Mouse (Mus musculus) urinary bladder, postnatal 25 days (tissue): ENCODE data around the gene Usp12.

Experiments
- DNase-seq: peaks from one replicate; pipeline ENCODE4 v3.0.0; 2022; ENCODE audit warnings: low spot score

Usp12 gene

GRCm38 (mm10) chr5:146692361-146692975, 102.3 kb downstream of the Usp12 start:
- DNase-seq: no peak

DNA sequence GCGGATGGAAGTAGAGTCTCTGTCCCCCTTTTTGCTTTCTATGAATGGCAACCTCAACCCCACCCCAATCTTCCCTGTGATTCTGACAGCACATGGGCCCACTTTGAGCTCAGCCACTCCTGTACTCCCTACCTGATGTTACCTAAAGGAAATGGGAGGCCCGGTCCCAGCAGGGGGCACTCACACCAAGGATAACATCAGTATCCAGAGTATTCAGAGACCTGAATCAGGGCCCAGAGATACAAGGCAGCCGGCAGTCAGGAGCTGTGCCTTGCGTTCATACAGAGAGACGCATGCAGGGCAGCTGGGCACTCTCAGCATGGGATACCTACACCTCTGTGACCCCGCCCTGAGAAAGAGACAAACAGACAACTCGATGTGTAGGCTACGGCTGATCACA, 103.1 kb downstream of the Usp12 start:
- no peak for DNase-seq

DNA sequence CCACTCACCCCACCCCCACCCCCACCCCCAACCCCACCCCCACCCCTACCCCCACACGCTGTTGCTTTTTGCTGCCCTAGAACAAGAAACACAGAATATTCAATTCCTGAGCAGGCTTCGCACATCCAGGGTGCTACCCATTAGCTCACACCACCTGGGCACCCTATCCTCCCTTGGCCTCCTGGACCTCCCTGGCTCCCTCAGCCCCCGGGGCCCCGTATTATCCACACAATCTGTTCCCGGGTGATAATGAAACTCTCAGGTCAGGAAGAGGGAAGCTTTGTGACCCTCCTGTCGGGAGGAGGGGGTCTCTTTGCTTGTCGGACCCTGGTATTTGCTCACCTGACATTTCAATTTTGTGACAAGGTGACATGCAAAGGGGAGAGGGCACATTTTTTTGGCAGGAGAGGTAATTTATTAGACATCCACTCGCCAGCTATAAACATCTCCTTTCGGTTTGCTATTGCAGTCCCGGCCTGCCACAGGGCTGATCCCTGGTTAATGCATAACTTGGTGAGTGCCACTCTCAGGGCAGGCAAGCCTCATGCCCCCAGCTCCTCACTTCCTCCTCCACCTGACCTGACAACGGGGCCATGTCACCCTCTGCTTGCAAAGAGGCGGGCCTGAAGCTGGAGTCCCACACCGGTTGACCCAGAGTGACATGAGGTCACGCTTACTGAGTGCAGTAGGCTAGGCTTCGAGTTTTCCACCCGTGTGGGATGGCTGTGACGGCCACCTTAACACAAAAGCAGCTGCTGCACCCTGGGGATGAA, 107.1 kb downstream of the Usp12 start:
- no peak for DNase-seq

GRCm38 (mm10) chr5:146686954-146687353, 107.9 kb downstream of the Usp12 start:
- no peak for DNase-seq
